Mouse (Mus musculus) stomach, embryonic 14.5 days (tissue): ENCODE measurements at regions not wholly inside any gene's neighbourhood (a gene's known extent, or its start where the extent isn't known, plus 50 kb on each side); places are given as distances from the start of the nearest gene placed in this dataset.

ENCODE experiments used
- ATAC-seq: fragments of 200-750 bp; cut with Nextera tagmentation; 2 replicates; pipeline ENCODE4 v1.8.0; 2017; ENCODE audit warnings: low read depth, moderate TSS enrichment; ENCODE audit not compliant: insufficient number of reproducible peaks, insufficient read depth, low FRiP score
- H3K27ac ChIP-seq: fragments of 300-500 bp; sonication (generic); 2 replicates; pipeline ENCODE4 v1.5.1; 2014; ENCODE audit warnings: mild to moderate bottlenecking, low read length, moderate library complexity, mixed read lengths
- H3K27me3 ChIP-seq: fragments of 300-500 bp; sonication (generic); 2 replicates; pipeline ENCODE4 v1.6.1; 2014; ENCODE audit warnings: low read length, control low read depth, mixed read lengths; ENCODE audit not compliant: control insufficient read depth, insufficient read depth
- H3K36me3 ChIP-seq: fragments of 300-500 bp; sonication (generic); 2 replicates; pipeline ENCODE4 v1.6.1; 2014; ENCODE audit warnings: mild to moderate bottlenecking, control low read depth, low read length, moderate library complexity, mixed read lengths; ENCODE audit not compliant: control insufficient read depth, insufficient read depth
- H3K4me1 ChIP-seq: fragments of 300-500 bp; sonication (generic); 2 replicates; pipeline ENCODE4 v1.6.1; 2014; ENCODE audit warnings: low read length, control low read depth, mixed read lengths; ENCODE audit not compliant: control insufficient read depth, insufficient read depth
- H3K4me2 ChIP-seq: fragments of 300-500 bp; sonication (generic); replicated peaks from 2 replicates; pipeline ENCODE4 v1.6.1; 2014; ENCODE audit warnings: low read depth, low read length, control low read depth
- H3K4me3 ChIP-seq: fragments of 300-500 bp; sonication (generic); 2 replicates; pipeline ENCODE4 v1.5.1; 2014; ENCODE audit warnings: low read depth, low read length, control low read depth
- H3K9ac ChIP-seq: fragments of 300-500 bp; sonication (generic); replicated peaks from 2 replicates; pipeline ENCODE4 v1.6.1; 2014; ENCODE audit warnings: low read depth, mild to moderate bottlenecking, control low read depth, low read length, moderate library complexity, mixed read lengths
- H3K9me3 ChIP-seq: fragments of 300-500 bp; sonication (generic); 2 replicates; pipeline ENCODE4 v1.6.1; 2016; ENCODE audit warnings: low read depth, low read length, control low read depth; ENCODE audit not compliant: control insufficient read depth
- WGBS: fragments of 180-500 bp; shearing (Covaris S2); extraction: QIAGEN DNeasy Blood & Tissue Kit; methylation state at CpG from one replicate; pipeline ENCODE4 v1.1.7; 2014; 5-methylcytosine and 5-hydroxymethylcytosine counted together

GRCm38 (mm10) chr6:117284376-117285106, 116.2 kb downstream of the Cxcl12 start:
- WGBS, result 78% methylated on average over 5 of the region's 5 CpGs
- no peak overlapping the region for H3K4me3 ChIP-seq
- no peaks in the 10 kb centered on the region for H3K36me3 ChIP-seq
- H3K9ac ChIP-seq, result no peak overlapping the region
- H3K27me3 ChIP-seq, result no peaks in the 10 kb centered on the region
- no peaks in the 10 kb centered on the region for H3K4me1 ChIP-seq
- H3K27ac ChIP-seq, result no peak overlapping the region
- no peaks in the 10 kb centered on the region for H3K9me3 ChIP-seq
- H3K4me2 ChIP-seq, result no peak overlapping the region
- no peak for ATAC-seq

GRCm38 (mm10) chr6:117287396-117287795, 119.1 kb downstream of the Cxcl12 start:
- Histone ChIP-seq H3K9me3 (no peaks in the 10 kb centered on the region), H3K4me3 (no peak overlapping the region), H3K36me3 (no peaks in the 10 kb centered on the region), H3K27me3 (no peaks in the 10 kb centered on the region), H3K4me1 (no peaks in the 10 kb centered on the region), H3K27ac (no peak overlapping the region), H3K9ac (no peak overlapping the region), H3K4me2 (no peak overlapping the region)
- 71% methylated on average over 5 of the region's 5 CpGs for WGBS
- ATAC-seq, result no peak

GRCm38 (mm10) chr6:117293780-117294465, 125.6 kb downstream of the Cxcl12 start:
- Histone ChIP-seq H3K27ac (no peak overlapping the region), H3K4me3 (no peak overlapping the region), H3K27me3 (no peaks in the 10 kb centered on the region), H3K4me1 (0 out of 2 replicates have a peak, but pooled peaks cover 4% of the 10 kb centered on the region), H3K9ac (no peak overlapping the region), H3K4me2 (no peak overlapping the region), H3K9me3 (no peaks in the 10 kb centered on the region), H3K36me3 (no peaks in the 10 kb centered on the region)
- no peak for ATAC-seq
- 21% methylated on average over 9 of the region's 9 CpGs for WGBS

GRCm38 (mm10) chr6:117297918-117298317, 129.6 kb downstream of the Cxcl12 start:
- H3K27ac ChIP-seq, result no peak overlapping the region
- H3K9me3 ChIP-seq, result no peaks in the 10 kb centered on the region
- H3K4me1 ChIP-seq, result 0 out of 2 replicates have a peak, but pooled peaks cover 8% of the 10 kb centered on the region
- H3K27me3 ChIP-seq, result no peaks in the 10 kb centered on the region
- no peak overlapping the region for H3K9ac ChIP-seq
- WGBS, result 40% methylated on average over 2 of the region's 2 CpGs
- no peak overlapping the region for H3K4me2 ChIP-seq
- H3K36me3 ChIP-seq, result no peaks in the 10 kb centered on the region
- H3K4me3 ChIP-seq, result no peak overlapping the region
- ATAC-seq, result no peak

GRCm38 (mm10) chr6:117299503-117300288, 131.4 kb downstream of the Cxcl12 start:
- Histone ChIP-seq H3K9me3 (no peaks in the 10 kb centered on the region), H3K4me3 (no peak overlapping the region), H3K4me1 (0 out of 2 replicates have a peak, but pooled peaks cover 4% of the 10 kb centered on the region), H3K9ac (no peak overlapping the region), H3K36me3 (no peaks in the 10 kb centered on the region), H3K27me3 (no peaks in the 10 kb centered on the region), H3K4me2 (no peak overlapping the region), H3K27ac (no peak overlapping the region)
- no peak for ATAC-seq
- 41% methylated on average over 7 of the region's 7 CpGs for WGBS

- Histone ChIP-seq H3K9me3 (no peaks in the 10 kb centered on the region), H3K4me1 (0 out of 2 replicates have a peak, but pooled peaks cover 4% of the 10 kb centered on the region), H3K9ac (no peak overlapping the region), H3K4me3 (no peak overlapping the region), H3K27me3 (no peaks in the 10 kb centered on the region), H3K27ac (no peak overlapping the region), H3K4me2 (no peak overlapping the region), H3K36me3 (no peaks in the 10 kb centered on the region)
- ATAC-seq, result no peak
- WGBS, result 63% methylated on average over 4 of the region's 5 CpGs
These were observed 135.0 kb downstream of the Cxcl12 start for GRCm38 (mm10) chr6:117303361-117303760.

- H3K36me3 ChIP-seq, result no peaks in the 10 kb centered on the region
- no peak for ATAC-seq
- H3K4me3 ChIP-seq, result no peak overlapping the region
- H3K4me1 ChIP-seq, result 0 out of 2 replicates have a peak, but pooled peaks cover 5% of the 10 kb centered on the region
- no peaks in the 10 kb centered on the region for H3K9me3 ChIP-seq
- 86% methylated on average over 4 of the region's 4 CpGs for WGBS
- no peak overlapping the region for H3K27ac ChIP-seq
- H3K4me2 ChIP-seq, result no peak overlapping the region
- H3K9ac ChIP-seq, result no peak overlapping the region
- H3K27me3 ChIP-seq, result no peaks in the 10 kb centered on the region
These were observed 137.5 kb downstream of the Cxcl12 start for GRCm38 (mm10) chr6:117305736-117306250.

- no peak overlapping the region for H3K9ac ChIP-seq
These were observed 140.3 kb downstream of the Cxcl12 start for GRCm38 (mm10) chr6:117308636-117309035.

More at GRCm38 (mm10) chr6:117308636-117309035, 140.3 kb downstream of the Cxcl12 start:
- Histone ChIP-seq H3K36me3 (no peaks in the 10 kb centered on the region), H3K27me3 (no peaks in the 10 kb centered on the region), H3K4me2 (no peak overlapping the region), H3K9me3 (no peaks in the 10 kb centered on the region), H3K27ac (no peak overlapping the region), H3K4me1 (0 out of 2 replicates have a peak, but pooled peaks cover 5% of the 10 kb centered on the region), H3K4me3 (no peak overlapping the region)
- 32% methylated on average over 2 of the region's 2 CpGs for WGBS
- no peak for ATAC-seq
